Mouse (Mus musculus) heart, postnatal 0 days (tissue): Measurements from ENCODE around the gene Nkx2-3.

Experiments used
- CTCF ChIP-seq: IDR thresholded peaks from 2 replicates; pipeline ENCODE4 v1.5.1; 2016; ENCODE audit warnings: antibody characterized with exemption, control low read depth, low read depth
- EP300 ChIP-seq: IDR thresholded peaks from 2 replicates; pipeline ENCODE4 v1.6.1; 2016; ENCODE audit warnings: antibody characterized with exemption, low read depth

- TF ChIP-seq EP300 (no peak), CTCF (no peak)
Measured at GRCm38 (mm10) chr19:43607842-43608680, 4.1 kb upstream of the Nkx2-3 start.
